Mouse (Mus musculus) neural tube, embryonic 11.5 days (tissue): ENCODE data around the gene Anapc13. TPM values are rescaled to one million over a fixed set of nuclear protein-coding genes. Genes with fewer than 3 reads are reported as not detected.

Experiments used
- ATAC-seq: fragments of 200-750 bp; cut with Nextera tagmentation; 2 replicates; pipeline ENCODE4 v1.8.0; 2017; ENCODE audit warnings: moderate number of reproducible peaks, mild to moderate bottlenecking, moderate TSS enrichment, moderate library complexity; ENCODE audit not compliant: insufficient read depth, low FRiP score, low TSS enrichment
- DNase-seq: peaks from one replicate; pipeline ENCODE4 v3.0.0-alpha.2; 2015; ENCODE audit warnings: low spot score
- H3K27ac ChIP-seq: fragments of 300-500 bp; sonication (generic); 2 replicates; pipeline ENCODE4 v1.5.1; 2014; ENCODE audit warnings: low read depth, mild to moderate bottlenecking, low read length
- H3K27me3 ChIP-seq: fragments of 300-500 bp; sonication (generic); 2 replicates; pipeline ENCODE4 v1.6.1; 2014; ENCODE audit warnings: mild to moderate bottlenecking, low read length, mixed read lengths; ENCODE audit not compliant: control insufficient read depth, insufficient read depth
- H3K36me3 ChIP-seq: fragments of 300-500 bp; sonication (generic); 2 replicates; pipeline ENCODE4 v1.6.1; 2014; ENCODE audit warnings: mild to moderate bottlenecking, low read length, moderate library complexity, mixed read lengths; ENCODE audit not compliant: control insufficient read depth, insufficient read depth
- H3K4me1 ChIP-seq: fragments of 300-500 bp; sonication (generic); 2 replicates; pipeline ENCODE4 v1.6.1; 2014; ENCODE audit warnings: low read length, mixed read lengths; ENCODE audit not compliant: control insufficient read depth, insufficient read depth
- H3K4me2 ChIP-seq: fragments of 300-500 bp; sonication (generic); 2 replicates; pipeline ENCODE4 v1.6.1; 2014; ENCODE audit warnings: low read depth, mild to moderate bottlenecking, moderate library complexity
- H3K4me3 ChIP-seq: fragments of 300-500 bp; sonication (generic); 2 replicates; pipeline ENCODE4 v1.5.1; 2014; ENCODE audit warnings: low read depth, low read length
- H3K9ac ChIP-seq: fragments of 300-500 bp; sonication (generic); 2 replicates; pipeline ENCODE4 v1.6.1; 2014; ENCODE audit warnings: mild to moderate bottlenecking, low read length
- H3K9me3 ChIP-seq: fragments of 300-500 bp; sonication (generic); 2 replicates; pipeline ENCODE4 v1.6.1; 2016; ENCODE audit warnings: low read length; ENCODE audit not compliant: control insufficient read depth
- WGBS: fragments of 180-500 bp; shearing (Covaris S2); extraction: QIAGEN DNeasy Blood & Tissue Kit; methylation state at CpG from one replicate; pipeline ENCODE4 v1.1.7; 2014; 5-methylcytosine and 5-hydroxymethylcytosine counted together
- polyA plus RNA-seq: library from polyadenylated mRNA; unstranded; fragments of >200 nt; fragmentation: Nextera tagmentation; extraction: Ambion mirVana; gene quantifications from 2 replicates; pipeline ENCODE4 v1.2.1, GENCODE M21; 2014

The Anapc13 gene
- polyA plus RNA-seq, 1 experiment from 2014 or later, result 156 TPM

DNA sequence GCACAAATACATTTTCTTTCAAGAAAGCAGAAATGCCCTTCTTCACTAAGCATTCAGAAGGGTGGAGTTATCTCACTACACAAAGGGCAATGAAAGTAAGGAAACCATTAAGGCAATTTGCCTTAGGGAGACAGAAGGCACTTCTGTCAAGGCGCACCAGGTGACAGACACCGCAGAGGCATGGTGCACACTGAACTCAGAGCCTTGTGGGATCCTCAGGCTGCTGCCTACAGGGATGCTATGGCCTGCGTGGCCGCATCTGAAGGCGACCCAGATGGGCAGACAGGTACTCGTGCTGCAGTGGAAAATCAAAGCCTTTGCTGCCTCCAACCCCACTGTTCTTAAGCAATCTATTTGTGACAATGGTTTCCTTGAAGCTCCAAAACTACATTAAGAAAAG lies 20.9 kb upstream of the Anapc13 start:
- 91% methylated on average over 6 of the region's 6 CpGs for WGBS
- no peaks in the 10 kb centered on the region for H3K36me3 ChIP-seq
- H3K27me3 ChIP-seq, result no peaks in the 10 kb centered on the region
- ATAC-seq (no peak), DNase-seq (no peak)
- H3K9me3 ChIP-seq, result no peaks in the 10 kb centered on the region
- H3K27ac ChIP-seq, result no peak overlapping the region
- H3K4me1 ChIP-seq, result no peaks in the 10 kb centered on the region
- H3K4me3 ChIP-seq, result no peak overlapping the region
- no peak overlapping the region for H3K9ac ChIP-seq
- H3K4me2 ChIP-seq, result no peak overlapping the region

DNA sequence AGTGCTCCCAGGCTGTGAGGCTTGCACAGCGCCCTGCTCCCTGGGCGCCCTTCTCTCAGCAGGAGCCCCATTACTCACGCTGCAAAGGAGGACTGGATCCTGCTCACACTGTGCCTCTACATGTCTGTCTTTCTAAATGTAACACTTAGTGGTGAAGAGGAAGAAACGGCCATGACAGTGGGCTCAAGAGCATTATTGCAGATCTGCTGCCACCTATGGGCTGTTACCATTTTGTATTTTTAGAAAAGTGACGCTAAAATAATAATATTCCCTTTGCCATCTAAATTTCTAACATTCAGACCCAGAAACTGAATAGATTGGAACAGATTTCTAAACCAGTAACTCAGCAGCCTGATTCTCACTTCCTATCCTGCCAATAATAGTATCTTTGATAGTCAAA lies 18.6 kb upstream of the Anapc13 start:
- no peaks in the 10 kb centered on the region for H3K4me1 ChIP-seq
- no peaks in the 10 kb centered on the region for H3K9me3 ChIP-seq
- no peak overlapping the region for H3K27ac ChIP-seq
- no peaks in the 10 kb centered on the region; the same call in 1 of the 2 replicates for H3K36me3 ChIP-seq
- no peak overlapping the region for H3K4me2 ChIP-seq
- H3K4me3 ChIP-seq, result no peak overlapping the region
- no peaks in the 10 kb centered on the region for H3K27me3 ChIP-seq
- no peak for DNase-seq
- H3K9ac ChIP-seq, result no peak overlapping the region
- no peak for ATAC-seq
- WGBS, result 65% methylated on average over 5 of the region's 5 CpGs

DNA sequence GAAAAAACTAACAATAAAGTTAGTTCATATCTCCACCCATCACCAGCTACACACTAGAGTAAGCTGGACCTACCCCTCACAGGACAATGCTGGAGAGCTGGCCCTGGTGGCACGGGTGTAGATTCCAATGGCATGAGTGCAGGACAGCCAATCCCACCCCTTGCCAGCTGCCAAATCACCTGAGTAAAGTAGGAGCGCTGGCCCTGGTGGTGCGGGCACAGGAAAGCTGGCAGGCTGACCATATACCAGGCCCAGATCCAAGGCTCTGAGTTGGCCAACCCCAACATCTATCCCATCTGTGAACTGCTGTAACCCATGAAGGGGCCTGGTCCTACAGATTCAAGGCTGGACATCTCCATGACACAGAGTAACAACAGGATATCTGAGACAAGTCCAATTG lies 16.9 kb upstream of the Anapc13 start:
- Histone ChIP-seq H3K9ac (no peak overlapping the region), H3K27ac (no peak overlapping the region), H3K27me3 (no peaks in the 10 kb centered on the region), H3K4me1 (no peaks in the 10 kb centered on the region), H3K9me3 (no peaks in the 10 kb centered on the region), H3K4me2 (no peak overlapping the region), H3K36me3 (no peaks in the 10 kb centered on the region; the same call in 1 of the 2 replicates), H3K4me3 (no peak overlapping the region)
- ATAC-seq, result no peak
- no peak for DNase-seq
- 96% methylated on average over 3 of the region's 3 CpGs for WGBS

DNA sequence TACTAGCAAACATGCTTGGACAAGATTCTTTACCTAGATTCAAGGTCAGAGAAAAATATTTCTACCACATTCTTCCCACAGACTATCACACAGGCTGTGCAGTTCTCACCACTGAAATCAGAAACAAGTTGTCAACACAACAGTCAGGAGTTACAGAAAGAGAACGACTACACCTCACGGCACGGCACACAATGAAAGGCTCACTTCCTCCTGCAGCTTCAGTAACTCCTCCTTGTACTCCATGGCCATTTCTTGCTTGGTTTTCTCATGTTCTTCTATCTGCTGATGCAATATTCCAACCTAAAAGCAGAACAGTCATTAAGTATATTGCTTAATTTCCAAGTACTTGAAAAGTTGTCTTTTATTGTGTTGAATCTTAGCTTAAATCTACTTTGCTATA lies 11.0 kb upstream of the Anapc13 start:
- Histone ChIP-seq H3K27me3 (no peaks in the 10 kb centered on the region), H3K4me3 (no peak overlapping the region), H3K9me3 (no peaks in the 10 kb centered on the region), H3K27ac (no peak overlapping the region), H3K9ac (no peak overlapping the region), H3K36me3 (no peaks in the 10 kb centered on the region; the same call in 1 of the 2 replicates), H3K4me1 (no peaks in the 10 kb centered on the region), H3K4me2 (no peak overlapping the region)
- ATAC-seq (no peak), DNase-seq (no peak)
- 85% methylated on average over 3 of the region's 3 CpGs for WGBS

DNA sequence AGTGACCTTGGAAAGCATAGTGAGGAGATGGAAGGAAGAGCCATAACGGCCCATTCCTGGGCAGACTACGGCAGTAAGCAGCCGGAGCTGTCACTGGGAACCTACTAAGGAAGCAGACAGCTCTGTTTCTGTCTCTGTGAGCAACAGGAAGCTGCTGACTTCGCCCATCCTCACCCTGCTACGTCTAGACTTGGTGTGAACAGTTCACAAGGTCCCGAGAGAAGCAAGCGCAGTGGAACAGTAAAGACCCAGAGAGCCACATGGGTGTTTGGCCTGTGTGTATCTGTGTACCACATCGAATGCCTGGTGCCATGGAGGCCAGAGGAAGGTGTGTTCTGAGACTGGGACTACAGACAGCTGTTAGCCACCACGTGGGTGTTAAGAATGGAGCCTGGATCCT lies 9.8 kb upstream of the Anapc13 start:
- DNase-seq (no peak), ATAC-seq (no peak)
- Histone ChIP-seq H3K4me1 (no peaks in the 10 kb centered on the region), H3K9ac (no peak overlapping the region), H3K4me3 (no peak overlapping the region), H3K4me2 (no peak overlapping the region), H3K9me3 (no peaks in the 10 kb centered on the region), H3K27ac (no peak overlapping the region), H3K36me3 (no peaks in the 10 kb centered on the region; the same call in 1 of the 2 replicates), H3K27me3 (no peaks in the 10 kb centered on the region)
- WGBS, result 83% methylated on average over 9 of the region's 9 CpGs

DNA sequence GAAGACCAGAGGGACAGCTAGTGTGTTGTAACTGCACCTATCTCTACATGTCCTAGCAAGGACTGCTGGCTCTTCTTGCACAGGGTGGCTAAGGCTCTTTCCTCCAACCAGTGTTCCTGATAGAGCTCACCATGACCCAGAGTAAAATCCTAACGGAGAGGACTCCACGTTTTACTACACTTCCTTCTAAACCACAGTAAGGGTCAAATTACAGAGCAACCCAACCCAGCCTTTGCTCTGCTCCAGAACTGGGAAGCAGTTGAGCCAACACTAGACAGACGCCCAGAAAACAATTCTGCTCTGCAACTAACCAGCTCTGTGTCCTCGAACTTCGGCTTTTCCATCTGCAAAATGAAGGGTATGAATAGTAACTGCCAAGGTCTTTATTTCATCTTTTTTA lies 4.7 kb upstream of the Anapc13 start:
- no peak overlapping the region for H3K4me3 ChIP-seq
- H3K36me3 ChIP-seq, result no peaks in the 10 kb centered on the region
- no peak overlapping the region for H3K9ac ChIP-seq
- ATAC-seq (no peak), DNase-seq (no peak)
- whole genome bisulfite sequencing, result 52% methylated on average over 5 of the region's 5 CpGs
- H3K4me2 ChIP-seq, result no peak overlapping the region
- H3K9me3 ChIP-seq, result no peaks in the 10 kb centered on the region
- no peaks in the 10 kb centered on the region for H3K4me1 ChIP-seq
- no peaks in the 10 kb centered on the region for H3K27me3 ChIP-seq
- no peak overlapping the region for H3K27ac ChIP-seq

DNA sequence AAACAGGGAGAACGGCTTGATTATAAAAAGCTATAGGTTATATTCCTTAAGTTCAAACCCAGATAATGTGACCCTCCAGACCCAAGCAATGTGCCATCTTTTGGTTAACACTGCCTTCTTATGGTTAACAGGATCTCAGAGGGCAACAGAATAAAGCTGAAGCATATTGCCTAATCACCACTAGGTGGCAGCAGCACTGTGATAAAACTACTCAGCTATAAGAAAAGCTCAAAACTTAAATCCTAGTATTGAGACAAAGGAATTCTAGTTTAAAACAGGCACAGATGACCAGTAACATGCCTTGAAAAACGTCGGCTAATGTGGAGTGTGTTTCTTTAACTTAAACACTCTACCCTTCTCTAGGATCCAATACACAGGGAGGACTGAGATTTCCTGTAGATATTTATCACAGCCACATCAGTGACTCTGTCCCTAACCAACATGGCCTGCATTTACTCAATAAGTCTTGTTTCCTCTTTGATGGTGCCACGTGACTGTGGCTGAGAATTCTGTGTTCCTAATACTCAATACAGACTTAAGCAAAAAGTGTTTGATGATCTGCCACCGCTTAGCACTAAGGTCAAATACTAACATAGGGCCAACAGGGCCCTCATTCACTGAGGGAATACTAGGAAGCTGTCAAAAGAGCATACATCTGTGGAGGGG lies 3.8 kb upstream of the Anapc13 start:
- Histone ChIP-seq H3K4me2 (no peak overlapping the region), H3K36me3 (no peaks in the 10 kb centered on the region), H3K27ac (no peak overlapping the region), H3K27me3 (no peaks in the 10 kb centered on the region), H3K4me3 (no peak overlapping the region), H3K4me1 (peaks cover 4% of the 10 kb centered on the region), H3K9ac (no peak overlapping the region), H3K9me3 (no peaks in the 10 kb centered on the region)
- DNase-seq (peak; percentile 57), ATAC-seq (no peak)
- WGBS, result 45% methylated on average over 5 of the region's 5 CpGs

DNA sequence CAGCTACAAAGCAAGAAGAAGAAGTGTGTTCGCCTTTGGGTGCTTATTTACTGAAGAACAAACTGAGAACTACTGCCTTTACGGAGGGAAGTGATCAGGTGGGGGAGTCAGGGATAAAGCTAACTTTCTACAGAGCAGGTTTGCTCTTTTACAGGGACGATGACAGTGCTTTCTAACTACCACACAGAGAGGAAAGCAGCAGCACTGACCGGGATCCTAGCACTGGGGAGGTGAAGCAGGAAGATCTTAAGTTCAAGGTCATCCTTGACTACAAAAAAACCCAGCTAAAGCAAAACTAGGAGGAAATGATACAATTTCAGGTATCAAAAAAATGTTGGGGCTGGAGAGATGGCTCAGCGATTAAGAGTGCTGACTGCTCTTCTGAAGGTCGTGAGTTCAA lies 3.2 kb upstream of the Anapc13 start:
- no peaks in the 10 kb centered on the region for H3K9me3 ChIP-seq
- no peak overlapping the region for H3K4me3 ChIP-seq
- DNase-seq (no peak), ATAC-seq (no peak)
- H3K36me3 ChIP-seq, result no peaks in the 10 kb centered on the region
- no peak overlapping the region for H3K4me2 ChIP-seq
- 91% methylated on average over 6 of the region's 6 CpGs for WGBS
- H3K4me1 ChIP-seq, result peaks cover 6% of the 10 kb centered on the region
- no peaks in the 10 kb centered on the region for H3K27me3 ChIP-seq
- H3K27ac ChIP-seq, result no peak overlapping the region
- no peak overlapping the region for H3K9ac ChIP-seq

DNA sequence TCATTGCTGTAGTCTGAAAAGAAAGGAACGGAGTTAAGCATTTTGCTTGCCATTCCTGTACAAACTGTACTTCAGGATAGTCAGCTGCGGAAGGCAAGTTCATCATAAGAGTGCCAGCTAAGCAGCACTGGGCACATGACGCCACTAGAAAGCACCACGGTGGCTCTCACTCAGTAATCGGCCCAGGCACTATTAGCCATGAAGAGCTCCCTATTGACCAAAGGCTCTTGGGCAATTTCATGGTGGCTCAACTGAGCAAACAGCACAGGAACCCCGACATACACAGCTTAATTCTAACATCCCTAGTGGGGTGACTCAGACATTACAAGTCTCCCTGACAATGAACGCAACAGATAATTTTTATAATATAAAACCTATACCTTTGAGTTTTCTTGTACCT lies 2.5 kb upstream of the Anapc13 start:
- H3K36me3 ChIP-seq, result no peaks in the 10 kb centered on the region
- no peak overlapping the region for H3K4me3 ChIP-seq
- 80% methylated on average over 7 of the region's 7 CpGs for WGBS
- ATAC-seq, result no peak
- DNase-seq, result no peak
- H3K4me2 ChIP-seq, result no peak overlapping the region
- H3K4me1 ChIP-seq, result peaks cover 6% of the 10 kb centered on the region
- H3K27me3 ChIP-seq, result no peaks in the 10 kb centered on the region
- no peak overlapping the region for H3K27ac ChIP-seq
- H3K9me3 ChIP-seq, result no peaks in the 10 kb centered on the region
- no peak overlapping the region for H3K9ac ChIP-seq
